Mouse (Mus musculus) G1E (cell line): ENCODE measurements around the gene Rae1. TPM values are rescaled to one million over a fixed set of nuclear protein-coding genes. Genes with fewer than 3 reads are reported as not detected.

ENCODE experiments used
- ATAC-seq: 2 replicates; pipeline ENCODE4 v1.8.0; 2016; ENCODE audit warnings: mild to moderate bottlenecking; ENCODE audit not compliant: insufficient number of reproducible peaks, poor library complexity, low FRiP score, severe bottlenecking; ENCODE audit errors: extremely low read depth
- DNase-seq: peaks from one replicate; pipeline ENCODE4 v3.0.0; 2012; ENCODE audit warnings: low spot score
- H3K27me3 ChIP-seq: 2 replicates; pipeline ENCODE4 v1.6.1; 2012; ENCODE audit warnings: mild to moderate bottlenecking, low read length, inconsistent platforms; ENCODE audit not compliant: insufficient read depth
- H3K36me3 ChIP-seq: replicated peaks from 2 replicates; pipeline ENCODE3; 2012; ENCODE audit warnings: mild to moderate bottlenecking, inconsistent platforms
- H3K4me1 ChIP-seq: 2 replicates; pipeline ENCODE4 v1.6.1; 2012; ENCODE audit warnings: low read depth, low read length, inconsistent platforms, mixed read lengths; ENCODE audit not compliant: insufficient read depth
- H3K4me3 ChIP-seq: 2 replicates; pipeline ENCODE4 v1.5.1; 2012; ENCODE audit warnings: low read depth, mild to moderate bottlenecking, inconsistent platforms, low read length, moderate library complexity, mixed read lengths
- H3K9me3 ChIP-seq: replicated peaks from 2 replicates; pipeline ENCODE4 v1.6.1; 2012; ENCODE audit warnings: inconsistent platforms
- CTCF ChIP-seq: IDR thresholded peaks from 2 replicates; pipeline ENCODE4 v1.5.1; 2012; ENCODE audit warnings: low read depth, low read length, inconsistent platforms, mixed read lengths
- GATA1 ChIP-seq: IDR thresholded peaks from 2 replicates; pipeline ENCODE4 v1.6.1; 2012; ENCODE audit warnings: borderline replicate concordance, low read length, inconsistent platforms, mixed read lengths
- GATA2 ChIP-seq: IDR thresholded peaks from 2 replicates; pipeline ENCODE4 v1.6.1; 2012; ENCODE audit warnings: low read depth, low read length, inconsistent platforms, borderline replicate concordance
- POLR2AphosphoS5 ChIP-seq: IDR thresholded peaks from 2 replicates; pipeline ENCODE4 v1.6.1; 2012; ENCODE audit warnings: low read depth, low read length, inconsistent platforms; ENCODE audit not compliant: insufficient replicate concordance
- TAL1 ChIP-seq: conservative IDR thresholded peaks from 2 replicates; pipeline ENCODE4 v1.6.1; 2012; ENCODE audit warnings: low read depth, low read length, inconsistent platforms, mixed read lengths
- polyA plus RNA-seq: library from polyadenylated mRNA; stranded (reverse); fragments of >175 nt; gene quantifications from 2 replicates; pipeline ENCODE4 v1.2.3, GENCODE M21; 2012
- total RNA-seq, 2 experiments: library from RNA; stranded (forward) in 1 of 2; stranded (reverse) in 1 of 2; fragments of 200-1000 nt in 1 of 2; fragments of >200 nt in 1 of 2; fragmentation: Nextera tagmentation in 1 of 2; gene quantifications; 2 replicates each; pipeline ENCODE4 v1.2.3; 2014 to 2017

Rae1 gene
- total and polyA plus RNA-seq, 3 experiments = 60.2 to 165 (median 92.4) TPM

- ATAC-seq (no peak), DNase-seq (no peak)
- peaks cover 62% of the 10 kb centered on the region for H3K4me1 ChIP-seq
- H3K4me3 ChIP-seq = no peak overlapping the region
- H3K9me3 ChIP-seq = no peaks in the 10 kb centered on the region; the same call in 1 of the 2 replicates
- TF ChIP-seq TAL1 (no peak), POLR2AphosphoS5 (no peak)
- H3K36me3 ChIP-seq = peaks cover 24% of the 10 kb centered on the region
- peaks cover 11% of the 10 kb centered on the region; the same call in 1 of the 2 replicates for H3K27me3 ChIP-seq
Measured at GRCm38 (mm10) chr2:173041242-173041641, 41.3 kb downstream of the Rae1 start.

GRCm38 (mm10) chr2:173041893-173042292 is 42.0 kb downstream of the Rae1 start:
- no peak for TF ChIP-seq GATA2
- DNase-seq (no peak), ATAC-seq (no peak)
- peaks cover 16% of the 10 kb centered on the region; the same call in 1 of the 2 replicates for H3K27me3 ChIP-seq
- no peaks in the 10 kb centered on the region; the same call in 1 of the 2 replicates for H3K9me3 ChIP-seq
- H3K4me3 ChIP-seq = no peak overlapping the region
- peaks cover 63% of the 10 kb centered on the region for H3K4me1 ChIP-seq
- peaks cover 18% of the 10 kb centered on the region for H3K36me3 ChIP-seq

GRCm38 (mm10) chr2:173042504-173043162 is 42.7 kb downstream of the Rae1 start:
- TF ChIP-seq POLR2AphosphoS5 (no peak), GATA2 (no peak), TAL1 (no peak), GATA1 (no peak), CTCF (no peak)
- peaks cover 12% of the 10 kb centered on the region for H3K36me3 ChIP-seq
- H3K27me3 ChIP-seq = peaks cover 19% of the 10 kb centered on the region
- H3K4me3 ChIP-seq = no peak overlapping the region
- DNase-seq (no peak), ATAC-seq (no peak)
- H3K4me1 ChIP-seq = peaks cover 61% of the 10 kb centered on the region
- no peaks in the 10 kb centered on the region; the same call in 1 of the 2 replicates for H3K9me3 ChIP-seq

GRCm38 (mm10) chr2:173044198-173044970 is 44.5 kb downstream of the Rae1 start:
- ATAC-seq (no peak), DNase-seq (no peak)
- Histone ChIP-seq H3K4me1 (peaks cover 52% of the 10 kb centered on the region), H3K27me3 (peaks cover 27% of the 10 kb centered on the region), H3K9me3 (no peaks in the 10 kb centered on the region; the same call in 1 of the 2 replicates), H3K36me3 (peaks cover 6% of the 10 kb centered on the region), H3K4me3 (no peak overlapping the region)
- TF ChIP-seq TAL1 (no peak), CTCF (no peak), GATA1 (no peak), POLR2AphosphoS5 (no peak), GATA2 (no peak)

GRCm38 (mm10) chr2:173046582-173047297 is 46.8 kb downstream of the Rae1 start:
- no peak for DNase-seq
- Histone ChIP-seq H3K36me3 (no peaks in the 10 kb centered on the region), H3K4me3 (no peak overlapping the region; the same call in 1 of the 2 replicates), H3K9me3 (no peaks in the 10 kb centered on the region; the same call in 1 of the 2 replicates), H3K27me3 (peaks cover 44% of the 10 kb centered on the region), H3K4me1 (peaks cover 46% of the 10 kb centered on the region)
- TF ChIP-seq TAL1 (no peak), GATA2 (no peak)
- ATAC-seq = no peak

- Histone ChIP-seq H3K9me3 (no peaks in the 10 kb centered on the region; the same call in 1 of the 2 replicates), H3K4me1 (peaks cover 43% of the 10 kb centered on the region), H3K27me3 (peaks cover 48% of the 10 kb centered on the region), H3K4me3 (no peak overlapping the region), H3K36me3 (no peaks in the 10 kb centered on the region)
- TF ChIP-seq GATA2 (no peak), CTCF (no peak), GATA1 (no peak), POLR2AphosphoS5 (no peak), TAL1 (no peak)
- ATAC-seq (no peak), DNase-seq (no peak)
Measured at GRCm38 (mm10) chr2:173047471-173047870, 47.6 kb downstream of the Rae1 start.
